Mouse (Mus musculus): Measurements from ENCODE around the gene Zmiz1.

The Zmiz1 gene

DNA sequence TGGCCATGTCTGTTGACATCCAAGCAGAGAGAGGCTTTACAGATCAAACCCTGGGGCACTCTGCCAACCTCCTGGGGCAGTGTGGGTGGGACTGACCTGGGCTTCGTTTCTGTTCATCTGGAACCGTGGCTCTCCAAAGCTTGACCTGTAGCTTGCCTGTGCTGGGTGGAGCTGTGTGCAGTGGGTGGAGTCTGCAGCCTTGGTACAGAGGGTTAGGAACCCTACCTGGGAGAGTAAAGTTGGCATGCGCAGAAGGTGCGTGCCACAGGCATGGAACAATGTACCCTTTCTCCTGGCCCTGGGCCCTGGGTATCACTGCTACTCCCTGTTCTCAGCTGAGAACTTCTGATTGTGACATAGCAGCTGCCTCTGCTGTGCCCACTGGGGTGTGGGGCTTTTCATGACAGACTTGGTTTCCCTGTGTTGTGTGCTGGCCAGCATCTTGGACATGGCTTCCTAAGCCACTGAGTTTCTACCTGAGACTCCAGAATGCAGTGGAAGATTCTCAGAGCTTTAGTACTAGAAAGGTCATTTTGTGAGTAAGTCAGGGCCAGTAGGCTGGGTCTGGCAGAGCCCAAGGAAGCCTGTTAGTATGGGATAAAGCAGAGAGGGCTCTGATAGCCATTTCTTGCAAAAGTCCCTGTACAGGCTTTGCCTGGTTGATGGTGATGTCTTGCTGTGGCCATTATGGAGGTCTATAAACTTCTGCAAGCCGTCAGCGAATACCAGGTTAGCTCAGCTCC lies 30.5 kb downstream of the Zmiz1 start:
- no peak for DNase-seq (ENCODE audit: low read depth, low spot score)

GRCm38 (mm10) chr14:25491961-25492360 lies 33.0 kb downstream of the Zmiz1 start:
- DNase-seq (ENCODE audit: low read depth, low spot score) = no peak

DNA sequence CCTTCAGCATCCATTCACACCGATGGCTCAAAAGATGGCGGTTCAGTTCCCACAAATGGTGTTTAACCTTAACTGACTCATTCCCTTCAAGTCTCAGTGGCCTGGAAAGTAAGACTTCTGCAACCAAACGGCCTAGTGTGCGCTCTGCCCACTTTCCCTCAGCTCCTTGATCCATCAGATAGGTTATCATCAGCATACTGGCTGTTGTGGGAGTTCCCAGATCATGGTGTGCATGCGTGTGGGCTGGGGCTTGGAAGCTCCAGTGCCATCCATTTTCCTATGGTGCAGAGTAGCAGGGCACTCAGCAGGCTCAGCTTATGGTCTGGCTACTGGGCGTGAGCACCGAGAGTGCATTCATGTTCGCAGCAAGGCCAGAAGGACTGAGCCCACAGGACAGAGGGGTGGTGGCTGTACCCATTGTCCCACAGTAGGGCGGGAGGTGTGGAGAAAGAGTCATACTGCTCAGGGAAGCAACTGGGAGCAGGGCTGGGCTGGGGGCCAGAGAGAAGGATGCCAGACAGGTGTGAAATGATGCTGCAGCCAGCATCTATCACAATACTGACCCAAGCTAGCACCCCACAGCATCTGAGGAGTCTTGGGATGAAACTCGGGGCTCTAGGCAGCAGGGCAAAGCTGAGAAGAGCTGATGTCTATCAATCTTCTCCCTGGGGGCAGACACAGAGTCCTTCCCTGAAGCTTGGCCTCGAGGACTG lies 33.7 kb downstream of the Zmiz1 start:
- no peak for DNase-seq (ENCODE audit: low read depth, low spot score)

DNA sequence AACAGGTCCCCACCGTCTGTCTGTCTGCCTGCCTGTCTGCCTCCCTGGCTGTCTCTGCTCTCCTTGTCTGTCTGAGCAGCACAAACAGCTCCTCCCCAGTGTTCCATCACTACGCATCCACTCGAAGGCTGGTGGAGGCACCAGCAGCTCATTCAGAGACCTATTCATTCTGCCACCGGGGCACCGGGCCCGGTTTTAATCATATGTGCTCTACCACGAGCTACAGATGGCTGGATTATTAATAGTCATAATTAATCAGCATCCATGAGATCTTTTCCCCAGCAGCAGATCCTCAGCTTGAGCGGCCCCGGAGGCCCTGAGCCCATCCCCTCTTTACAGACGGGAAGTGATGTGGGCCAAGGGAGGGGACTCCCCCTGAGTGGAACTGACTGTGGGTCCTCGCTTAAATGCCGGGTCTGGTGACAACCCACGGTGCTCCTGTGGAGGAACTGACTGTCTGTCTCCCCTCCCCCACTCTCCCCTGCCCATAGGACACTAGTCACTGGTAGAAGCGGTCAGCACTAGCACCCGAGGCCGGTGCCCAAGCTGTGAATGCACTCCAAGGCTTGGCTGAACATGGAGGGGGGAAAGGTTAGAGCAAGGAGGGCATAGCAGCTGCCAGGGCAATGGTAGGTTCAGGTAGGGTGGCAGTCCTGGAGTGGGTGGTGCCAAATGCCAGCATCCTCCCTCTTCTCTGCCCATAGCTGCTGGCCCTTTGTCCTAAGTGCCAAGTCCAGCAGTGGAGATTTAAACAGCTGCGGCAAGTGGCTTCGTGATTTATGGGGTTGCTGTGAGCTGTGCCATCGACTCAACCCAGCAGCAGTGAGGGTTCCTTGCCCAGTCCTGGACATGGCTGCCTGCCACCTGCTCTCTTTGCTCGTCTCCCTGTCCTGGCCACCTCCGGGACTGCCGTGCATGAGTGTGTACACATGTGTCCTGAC lies 34.6 kb downstream of the Zmiz1 start:
- no peak for DNase-seq (ENCODE audit: low read depth, low spot score)

GRCm38 (mm10) chr14:25494778-25495177 lies 35.8 kb downstream of the Zmiz1 start:
- no peak for DNase-seq (ENCODE audit: low read depth, low spot score)

- DNase-seq (ENCODE audit: low read depth, low spot score) = no peak
Observed at GRCm38 (mm10) chr14:25496116-25496515, 37.1 kb downstream of the Zmiz1 start.

GRCm38 (mm10) chr14:25496989-25497388 lies 38.0 kb downstream of the Zmiz1 start:
- DNase-seq (ENCODE audit: low read depth, low spot score) = no peak

- DNase-seq (ENCODE audit: low read depth, low spot score) = no peak
Observed at GRCm38 (mm10) chr14:25497596-25497995, 38.6 kb downstream of the Zmiz1 start.

DNA sequence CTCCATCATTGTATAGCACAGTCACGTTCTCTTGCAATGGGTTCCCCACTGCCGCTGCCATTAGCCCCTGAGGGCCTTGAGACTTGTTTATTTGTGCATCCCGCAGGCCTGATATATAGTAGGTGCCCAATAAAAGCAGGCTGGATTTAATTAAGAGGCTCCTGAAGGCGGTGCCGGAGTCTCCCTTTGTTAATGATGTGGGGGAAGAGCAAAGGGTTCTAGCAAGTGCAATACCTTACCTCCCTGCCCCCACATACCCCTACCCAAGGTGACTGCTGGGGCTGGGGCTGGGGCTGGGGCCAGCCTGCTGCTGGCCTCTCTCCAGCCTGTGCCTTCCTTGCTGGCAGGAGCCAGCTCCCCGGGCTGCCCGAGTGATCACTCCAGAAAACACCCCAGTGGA lies 39.4 kb downstream of the Zmiz1 start:
- no peak for DNase-seq (ENCODE audit: low read depth, low spot score)

DNA sequence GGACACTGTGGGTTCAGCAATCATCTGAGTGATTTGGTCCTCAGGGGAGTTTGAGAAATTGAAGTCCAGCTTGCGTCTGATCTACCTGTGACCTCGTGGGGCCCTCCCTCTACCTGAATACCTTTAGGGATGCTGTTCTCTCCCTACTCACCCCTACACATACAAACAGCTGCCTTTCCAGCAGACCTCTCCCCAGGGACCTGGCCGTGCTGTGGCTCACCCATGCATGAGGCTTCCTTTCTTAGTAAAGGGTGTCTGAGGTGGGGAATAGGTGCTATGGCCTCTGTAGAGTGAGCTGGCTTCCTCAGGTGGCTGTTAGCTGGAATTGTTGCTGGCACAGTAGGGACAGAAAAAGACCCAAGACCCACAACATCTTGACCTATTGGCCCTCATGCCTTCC lies 40.5 kb downstream of the Zmiz1 start:
- no peak for DNase-seq (ENCODE audit: low read depth, low spot score)

DNA sequence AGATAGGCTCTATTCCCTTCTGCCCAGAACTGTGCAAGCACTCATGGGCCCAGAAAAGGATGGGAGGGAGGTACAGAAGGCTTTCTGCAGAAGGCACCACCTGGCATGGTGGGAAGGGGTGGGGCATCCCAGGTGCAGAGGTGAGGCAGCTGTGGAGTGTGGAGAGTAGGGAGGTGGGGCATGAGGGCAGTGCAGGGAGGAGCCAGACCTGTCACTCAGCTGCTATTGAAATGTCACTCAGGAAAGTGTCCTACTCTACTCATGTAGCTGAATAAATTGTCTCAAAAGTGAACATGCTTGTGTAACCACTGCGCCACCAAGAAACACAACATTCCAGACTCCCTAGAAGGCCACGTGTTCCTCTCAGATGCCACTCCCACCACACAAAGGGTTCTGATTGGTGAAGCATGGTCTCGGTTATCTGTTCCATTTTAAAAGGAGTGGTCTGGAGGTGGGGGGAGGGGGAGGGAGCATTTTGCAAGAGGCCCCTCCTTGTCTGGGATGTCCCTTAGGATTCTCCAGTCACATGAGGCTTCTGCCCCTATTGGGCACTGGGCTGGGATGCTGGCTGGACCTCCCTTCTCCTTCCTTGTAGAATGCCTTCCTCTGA lies 41.6 kb downstream of the Zmiz1 start:
- no peak for DNase-seq (ENCODE audit: low read depth, low spot score)

DNA sequence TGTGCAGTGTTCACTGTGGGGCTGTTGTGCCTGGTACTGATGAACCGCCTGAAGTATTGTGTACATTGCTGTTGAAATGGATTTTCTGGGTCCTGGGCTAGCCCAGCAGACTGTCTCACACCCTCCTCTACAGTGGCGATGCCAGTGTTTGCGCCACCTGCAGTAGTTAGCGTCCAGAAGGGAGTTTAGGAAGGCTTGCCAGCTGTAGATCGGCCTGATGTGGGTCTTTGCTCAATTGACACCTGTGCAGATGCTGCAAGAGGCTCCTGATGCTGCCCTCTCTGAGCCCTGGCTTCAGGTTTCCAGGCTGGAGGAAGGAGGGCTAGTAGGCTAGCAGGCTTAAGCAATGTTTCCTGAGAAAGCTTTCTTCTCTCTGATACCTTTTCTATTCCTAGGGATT lies 42.5 kb downstream of the Zmiz1 start:
- no peak for DNase-seq (ENCODE audit: low read depth, low spot score)

DNA sequence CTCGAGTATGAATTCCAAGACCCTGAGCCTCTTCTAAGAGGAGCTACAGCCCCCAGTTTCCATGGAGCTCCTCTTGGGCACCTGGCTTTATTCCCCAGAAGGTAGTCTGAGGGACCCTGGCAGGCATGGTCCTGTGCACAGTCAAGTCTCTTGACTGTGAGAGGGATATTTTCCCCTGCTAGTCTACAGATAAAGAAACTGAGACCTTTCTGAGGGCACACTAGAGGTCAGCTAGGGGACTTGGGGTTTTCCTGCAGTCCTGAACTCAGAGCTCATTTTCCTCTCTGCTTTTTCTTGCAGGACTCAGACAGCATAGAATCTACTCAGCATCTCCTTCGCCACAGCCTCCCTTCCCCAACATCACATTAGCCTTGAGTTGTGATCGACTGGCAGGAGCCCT lies 43.4 kb downstream of the Zmiz1 start:
- no peak for DNase-seq (ENCODE audit: low read depth, low spot score)

- DNase-seq (ENCODE audit: low read depth, low spot score) = no peak
Observed at GRCm38 (mm10) chr14:25504241-25504640, 45.3 kb downstream of the Zmiz1 start.

DNA sequence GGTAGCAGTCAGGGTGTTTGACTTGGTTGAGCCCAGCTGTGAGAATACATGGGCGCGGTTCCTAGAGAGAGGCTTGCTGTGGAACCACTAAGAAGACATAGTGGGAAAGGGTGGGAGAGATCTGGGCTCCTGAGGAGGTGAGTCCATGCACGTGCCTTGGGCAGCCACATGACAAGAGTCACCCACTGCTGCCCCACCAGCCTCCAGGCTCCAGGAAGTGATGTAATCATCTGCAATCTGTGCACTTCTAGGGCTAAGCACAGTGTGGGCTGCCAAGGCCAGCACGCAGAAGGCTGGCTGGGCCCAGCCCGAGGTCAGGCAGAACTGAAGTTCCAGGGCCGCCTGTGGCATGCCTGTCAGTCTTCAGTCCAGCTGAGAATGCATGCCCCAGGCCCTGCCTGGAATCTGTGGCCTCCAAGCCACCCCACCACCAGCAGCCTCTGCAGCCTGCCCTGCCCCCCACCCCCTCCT lies 46.3 kb downstream of the Zmiz1 start:
- no peak for DNase-seq (ENCODE audit: low read depth, low spot score)

DNA sequence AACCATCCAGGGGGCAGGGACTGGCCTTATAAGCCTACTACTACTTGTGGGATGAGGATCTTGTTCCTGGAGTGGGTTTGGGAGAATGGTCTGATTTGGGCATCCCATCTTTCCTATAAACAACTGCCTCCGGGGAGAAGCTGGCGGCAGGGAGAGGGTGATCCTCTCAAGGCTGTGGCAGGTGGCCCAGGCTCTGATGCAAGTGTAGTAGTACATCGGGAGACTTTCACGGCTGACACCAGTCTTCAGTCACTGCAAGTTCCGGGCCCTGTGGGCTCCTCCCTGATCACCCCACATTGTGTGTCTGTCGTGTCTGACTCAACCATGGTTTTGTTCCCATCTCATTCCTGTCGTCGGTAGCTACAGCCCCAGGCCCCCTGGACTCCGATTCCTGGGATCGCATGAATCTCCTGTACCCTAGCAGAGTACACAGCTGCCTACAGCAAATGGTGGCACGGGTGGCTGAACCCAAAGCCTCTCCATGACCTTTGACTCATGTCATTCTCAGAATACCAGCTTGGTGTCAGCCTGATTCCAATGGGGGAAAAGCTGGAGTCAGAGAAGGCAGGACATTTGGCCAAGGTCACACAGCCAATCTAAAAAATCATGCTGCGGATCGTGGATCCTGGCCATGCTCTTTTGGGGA lies 49.2 kb downstream of the Zmiz1 start:
- no peak for DNase-seq (ENCODE audit: low read depth, low spot score)

DNA sequence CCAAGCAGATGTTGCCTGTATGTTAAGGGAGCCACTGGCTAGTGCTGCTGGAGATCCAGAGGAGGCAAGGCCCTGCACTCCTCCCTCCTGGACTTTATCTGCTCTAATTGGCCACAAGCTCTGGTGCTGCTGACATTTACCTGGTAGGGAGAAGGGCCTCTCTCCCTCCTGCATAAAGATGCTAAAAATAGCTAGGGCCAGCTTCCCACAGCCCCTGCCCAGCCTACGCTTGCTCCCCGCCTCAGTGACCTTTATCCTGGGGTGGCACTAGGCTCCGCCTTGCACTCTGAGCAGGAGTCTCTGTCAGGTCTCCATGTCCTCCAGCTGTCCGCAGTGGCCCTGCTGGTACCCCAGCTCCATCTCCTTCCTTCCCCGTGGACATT lies 49.8 kb downstream of the Zmiz1 start:
- DNase-seq (ENCODE audit: low read depth, low spot score) = no peak

GRCm38 (mm10) chr14:25509450-25510129 lies 50.6 kb downstream of the Zmiz1 start:
- no peak for DNase-seq (ENCODE audit: low read depth, low spot score)

DNA sequence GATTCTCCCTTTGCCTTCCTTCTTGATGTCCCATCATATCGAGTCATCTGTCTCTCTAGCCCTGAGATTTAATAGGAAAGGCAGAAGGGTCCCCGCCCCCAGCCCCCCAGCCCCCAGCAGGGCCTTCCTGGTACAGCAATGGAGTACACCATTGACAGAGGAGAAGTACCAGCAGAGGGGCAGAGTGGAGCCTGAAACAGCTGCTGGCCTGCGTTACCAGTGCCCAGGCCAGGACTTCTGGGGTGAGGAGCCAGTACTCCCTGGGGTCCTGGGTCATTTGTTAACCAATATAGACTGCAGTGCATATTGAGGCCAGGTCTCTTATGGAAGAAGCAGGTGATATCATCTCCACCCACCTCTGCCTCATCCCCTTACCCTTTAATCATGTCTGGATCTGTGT lies 51.4 kb downstream of the Zmiz1 start:
- DNase-seq (ENCODE audit: low read depth, low spot score) = no peak

- no peak for DNase-seq (ENCODE audit: low read depth, low spot score)
Observed at GRCm38 (mm10) chr14:25510987-25511386, 52.0 kb downstream of the Zmiz1 start.

- DNase-seq (ENCODE audit: low read depth, low spot score) = no peak
Observed at GRCm38 (mm10) chr14:25511564-25511963, 52.6 kb downstream of the Zmiz1 start.

Data from mesoderm, embryonic 11.5 days (tissue).